Mouse (Mus musculus): ENCODE measurements around the gene Kng1. TPM values are rescaled to one million over a fixed set of nuclear protein-coding genes. Genes with fewer than 3 reads are reported as not detected.

Gene Kng1
- total and polyA plus RNA-seq, 3 experiments = not detected

- peak overlapping the region; percentile 54 for H3K27ac ChIP-seq (ENCODE audit: insufficient read depth, low read depth)
- H3K4me1 ChIP-seq (ENCODE audit: control insufficient read depth in 1 of 2, insufficient read depth in 2 of 2) = peaks cover 7 to 56% of the 10 kb centered on the region in 2 experiments
- dilution Hi-C loops (cut with MboI; ENCODE audit: extremely low pct_ligation_motif_present, extremely low pct_unique_long_range_greater_than_20kb, low sequenced_read_pairs) (no loop called here), in situ Hi-C loops (cut with MboI; ENCODE audit: low pct_ligation_motif_present, low pct_unique_long_range_greater_than_20kb, low sequenced_read_pairs) (no loop called here)
- H3K27me3 ChIP-seq (replicated peaks) = no peaks in the 10 kb centered on the region
- H3K4me2 ChIP-seq (ENCODE audit: insufficient read depth, low read depth, poor library complexity, severe bottlenecking) = peak overlapping the region; percentile 92
- no peaks in the 10 kb centered on the region for H3K79me2 ChIP-seq (replicated peaks; ENCODE audit: control insufficient read depth, extremely low read depth, insufficient read depth, poor library complexity, severe bottlenecking)
- TF ChIP-seq CHD2 (IDR thresholded peaks at IDR 0.05; ENCODE audit: low read length) (peak; percentile 81), MAZ (IDR thresholded peaks at IDR 0.05; ENCODE audit: low read depth, low read length) (peak; percentile 70; the same call in 1 of the 2 replicates), MAX (IDR thresholded peaks at IDR 0.05; ENCODE audit: low read length) (no peak; the same call in 1 of the 2 replicates), KAT2A (IDR thresholded peaks at IDR 0.05; ENCODE audit: insufficient replicate concordance, low read length) (no peak), IRF4 (IDR thresholded peaks at IDR 0.05; ENCODE audit: low read depth, low read length) (peak; percentile 47; the same call in 1 of the 2 replicates), E2F4 (IDR thresholded peaks at IDR 0.05; ENCODE audit: insufficient replicate concordance, low read depth, low read length) (no peak), SIN3A (IDR thresholded peaks at IDR 0.05; ENCODE audit: low read length) (peak; percentile 87), ZC3H11A (IDR thresholded peaks at IDR 0.05; ENCODE audit: low read depth, low read length) (no peak), POLR2A (IDR thresholded peaks at IDR 0.05; ENCODE audit: low read depth, low read length) (peak; percentile 70), RCOR1 (conservative IDR thresholded peaks at IDR 0.05; ENCODE audit: low read depth, low read length) (0 out of 2 replicates have a peak, but pooled peaks have one; percentile 39), MYC (IDR thresholded peaks at IDR 0.05; ENCODE audit: low read depth, low read length) (no peak; the same call in 1 of the 2 replicates), BHLHE40 (IDR thresholded peaks at IDR 0.05; ENCODE audit: low read depth, low read length) (peak; percentile 49; the same call in 1 of the 2 replicates), NELFE (IDR thresholded peaks at IDR 0.05; ENCODE audit: low read depth, low read length) (peak; percentile 29; the same call in 1 of the 2 replicates), MAFK (IDR thresholded peaks at IDR 0.05; ENCODE audit: insufficient replicate concordance, low read length) (no peak), EP300 (IDR thresholded peaks at IDR 0.05; ENCODE audit: low read length) (0 out of 2 replicates have a peak, but pooled peaks have one; percentile 4), ZKSCAN1 (IDR thresholded peaks at IDR 0.05; ENCODE audit: borderline replicate concordance, low read depth, low read length) (no peak), MEF2A (IDR thresholded peaks at IDR 0.05; ENCODE audit: borderline replicate concordance, low read depth, low read length) (no peak; the same call in 1 of the 2 replicates), MXI1 (IDR thresholded peaks at IDR 0.05; ENCODE audit: low read depth, low read length) (no peak; the same call in 1 of the 2 replicates), SMC3 (IDR thresholded peaks at IDR 0.05; ENCODE audit: low read depth, low read length) (no peak), CTCF (conservative IDR thresholded peaks at IDR 0.05 in 1 of 2, IDR thresholded peaks at IDR 0.05 in 1 of 2; ENCODE audit: low read depth in 2 of 2, low read length in 2 of 2) (no peak), ETS1 (conservative IDR thresholded peaks at IDR 0.05; ENCODE audit: low read depth, low read length) (0 out of 2 replicates have a peak, but pooled peaks have one; percentile 10), CHD1 (IDR thresholded peaks at IDR 0.05; ENCODE audit: low read depth, low read length) (peak; percentile 91), JUND (conservative IDR thresholded peaks at IDR 0.05; ENCODE audit: low read depth, low read length) (no peak), PAX5 (IDR thresholded peaks at IDR 0.05; ENCODE audit: low read length) (no peak), USF1 (IDR thresholded peaks at IDR 0.05; ENCODE audit: low read depth, low read length) (no peak), NRF1 (IDR thresholded peaks at IDR 0.05; ENCODE audit: low read depth, low read length) (no peak), GABPA (IDR thresholded peaks at IDR 0.05; ENCODE audit: insufficient replicate concordance, low read depth, low read length) (no peak), ZNF384 (IDR thresholded peaks at IDR 0.05; ENCODE audit: low read depth, low read length) (peak; percentile 51), POLR2AphosphoS2 (IDR thresholded peaks at IDR 0.05; ENCODE audit: low read depth, low read length) (no peak), UBTF (IDR thresholded peaks at IDR 0.05; ENCODE audit: low read depth, low read length) (no peak), USF2 (conservative IDR thresholded peaks at IDR 0.05; ENCODE audit: low read depth, low read length) (no peak), TCF12 (IDR thresholded peaks at IDR 0.05; ENCODE audit: low read depth, low read length) (peak; percentile 58), RAD21 (IDR thresholded peaks at IDR 0.05; ENCODE audit: low read depth, low read length) (no peak), TBP (conservative IDR thresholded peaks at IDR 0.05; ENCODE audit: low read depth, low read length) (no peak), ZMIZ1 (IDR thresholded peaks at IDR 0.05; ENCODE audit: low read depth, low read length) (no peak), ELF1 (IDR thresholded peaks at IDR 0.05; ENCODE audit: low read depth, low read length) (peak; percentile 55), JUN (IDR thresholded peaks at IDR 0.05; ENCODE audit: insufficient read depth, low read depth, low read length) (no peak), HCFC1 (IDR thresholded peaks at IDR 0.05; ENCODE audit: low read depth, low read length) (peak; percentile 47)
- H3K36me3 ChIP-seq (replicated peaks in 1 of 2; ENCODE audit: control insufficient read depth in 1 of 2, insufficient read depth in 1 of 2, low read length in 1 of 2) = peaks cover 0 to 16% of the 10 kb centered on the region in 2 experiments
- H3K9ac ChIP-seq (ENCODE audit: insufficient read depth, low read depth) = peak overlapping the region; percentile 60
- H3K4me3 ChIP-seq (replicated peaks in 1 of 3; ENCODE audit: low read depth in 2 of 3, low read length in 2 of 3, poor library complexity in 1 of 3) = peak overlapping the region; percentile 50 to 70 (median 64)
- DNase-seq (ENCODE audit: extremely low read depth) = no peak
- no peaks in the 10 kb centered on the region for H3K9me3 ChIP-seq (replicated peaks; ENCODE audit: low read length)
These were observed 44.8 kb downstream of the Kng1 start for GRCm38 (mm10) chr16:23102340-23103037.

Data from CH12.LX (cell line).